Mouse (Mus musculus) lung, adult 2 months (tissue): Measurements from ENCODE around the gene Dusp2.

Source experiments
- CTCF ChIP-seq: fragments of 200-500 bp; IDR thresholded peaks from 2 replicates; pipeline ENCODE4 v1.5.1; 2011; ENCODE audit warnings: mild to moderate bottlenecking, low read length, control low read depth; ENCODE audit not compliant: insufficient read depth
- POLR2A ChIP-seq: fragments of 200-500 bp; IDR thresholded peaks from 2 replicates; pipeline ENCODE4 v1.6.1; 2011; ENCODE audit warnings: low read depth, mild to moderate bottlenecking, control low read depth, low read length, borderline replicate concordance; ENCODE audit errors: extremely low read depth

GRCm38 (mm10) chr2:127338833-127339232 is 2.9 kb downstream of the Dusp2 start:
- TF ChIP-seq CTCF (no peak), POLR2A (no peak)
